Mouse (Mus musculus) small intestine, adult 2 months (tissue): ENCODE measurements around the gene Ypel4.

ENCODE experiments used
- CTCF ChIP-seq: fragments of 200-500 bp; IDR thresholded peaks from 2 replicates; pipeline ENCODE4 v1.5.1; 2012; ENCODE audit warnings: low read depth, mild to moderate bottlenecking, control low read depth, inconsistent platforms, low read length, moderate library complexity, mixed read lengths; ENCODE audit not compliant: insufficient replicate concordance, insufficient read length; ENCODE audit errors: extremely low read depth
- POLR2A ChIP-seq: fragments of 200-500 bp; IDR thresholded peaks from 2 replicates; pipeline ENCODE4 v1.6.1; 2012; ENCODE audit warnings: low read depth, mild to moderate bottlenecking, control low read depth, inconsistent platforms, low read length, moderate library complexity

- TF ChIP-seq CTCF (no peak), POLR2A (no peak)
Observed at GRCm38 (mm10) chr2:84783315-84783714, 49.5 kb downstream of the Ypel4 start.
